22 mouse cellular contexts compared by ENCODE assay signal in the genomic region with DNA sequence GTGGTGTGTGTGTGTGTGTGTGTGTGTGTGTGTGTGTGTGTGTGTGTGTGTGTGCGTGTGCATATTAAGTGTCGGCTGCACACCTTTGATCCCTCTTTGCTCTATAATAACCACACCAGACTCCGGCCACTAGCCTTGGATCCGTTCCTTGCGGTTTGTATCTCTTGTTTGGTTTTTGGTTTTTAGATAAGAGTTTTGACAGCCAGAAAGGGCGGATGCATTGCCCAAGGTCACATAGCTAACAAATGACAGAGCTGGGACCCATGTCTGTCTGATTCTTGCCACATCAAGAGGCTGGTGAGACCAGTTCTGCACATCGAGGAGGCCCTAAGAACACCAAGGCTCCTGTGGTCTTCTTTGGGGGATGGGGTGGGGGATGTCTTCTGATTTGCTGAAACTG. TPM values are rescaled to one million over a fixed set of nuclear protein-coding genes. Genes with fewer than 3 reads are reported as not detected.
DNase-seq lines count a peak whose midpoint lies in the region; ATAC-seq and TF ChIP-seq lines count a peak whose summit lies in the region.
"Had no signal": no experiment of that assay in that cellular context is flagged by ENCODE, and none has a peak within 500 bp of the region (broad histone marks: within the 10 kb centered on the region; RNA-seq: fewer than 3 reads in every experiment).

No protein-coding gene starts in this region.

- no peaks in the 10 kb centered on the region for H3K4me1 ChIP-seq in lung, postnatal 0 days (ENCODE audit: insufficient read depth, low read depth, low read length)
- H3K4me1 ChIP-seq: neural tube, embryonic 12.5 days had no signal

- TF ChIP-seq EP300 in lung, postnatal 0 days (IDR thresholded peaks at IDR 0.05), result no peak

- no peak for ATAC-seq in lung, postnatal 0 days
- ATAC-seq in megakaryocyte-erythroid progenitor cell, adult 5-6 weeks (replicated peaks; ENCODE audit: low FRiP score, low TSS enrichment, poor library complexity, severe bottlenecking), result peak; percentile 62
- no peak for ATAC-seq in monocyte, adult 5-6 weeks (replicated peaks; ENCODE audit: insufficient number of reproducible peaks, low FRiP score, low TSS enrichment, poor library complexity, severe bottlenecking)
- ATAC-seq: intestine, postnatal 0 days had no signal

- H3K36me3 ChIP-seq in lung, postnatal 0 days (ENCODE audit: insufficient read depth, low read length), result no peaks in the 10 kb centered on the region
- H3K36me3 ChIP-seq: embryonic facial prominence, embryonic 15.5 days; forebrain, embryonic 10.5 days; heart, embryonic 10.5 days; hindbrain, embryonic 15.5 days; neural tube, embryonic 12.5 days had no signal

- H3K9me3 ChIP-seq in lung, postnatal 0 days (ENCODE audit: low read length), result no peaks in the 10 kb centered on the region
- H3K9me3 ChIP-seq: embryonic facial prominence, embryonic 15.5 days; forebrain, embryonic 10.5 days; heart, embryonic 10.5 days; hindbrain, embryonic 15.5 days; megakaryocyte, embryonic 14.5 days; neural tube, embryonic 12.5 days had no signal

- WGBS in lung, postnatal 0 days, result 41% methylated on average over 7 of the region's 7 CpGs

- no peak overlapping the region for H3K4me2 ChIP-seq in lung, postnatal 0 days (replicated peaks; ENCODE audit: low read depth, low read length)
- H3K4me2 ChIP-seq: embryonic facial prominence, embryonic 15.5 days; hindbrain, embryonic 15.5 days; liver, embryonic 11.5 days; lung, embryonic 14.5 days; neural tube, embryonic 12.5 days had no signal

- H3K4me3 ChIP-seq in lung, postnatal 0 days (ENCODE audit: low read depth, low read length), result no peak overlapping the region
- H3K4me3 ChIP-seq: embryonic facial prominence, embryonic 15.5 days; forebrain, embryonic 10.5 days; heart, embryonic 10.5 days; hindbrain, embryonic 15.5 days; megakaryocyte, embryonic 14.5 days; neural tube, embryonic 12.5 days had no signal

- no peaks in the 10 kb centered on the region for H3K27me3 ChIP-seq in lung, postnatal 0 days (replicated peaks; ENCODE audit: insufficient read depth, low read length)
- H3K27me3 ChIP-seq: embryonic facial prominence, embryonic 15.5 days; hindbrain, embryonic 15.5 days; neural tube, embryonic 12.5 days had no signal

- no peak overlapping the region for H3K27ac ChIP-seq in lung, postnatal 0 days (ENCODE audit: low read length)
- H3K27ac ChIP-seq: embryonic facial prominence, embryonic 15.5 days; forebrain, embryonic 10.5 days; hindbrain, embryonic 15.5 days; kidney, postnatal 0 days; neural tube, embryonic 12.5 days had no signal

- no peak overlapping the region for H3K9ac ChIP-seq in lung, postnatal 0 days (replicated peaks; ENCODE audit: low read depth)
- H3K9ac ChIP-seq: embryonic facial prominence, embryonic 15.5 days; hindbrain, embryonic 15.5 days; lung, embryonic 14.5 days; neural tube, embryonic 12.5 days had no signal

- no peak for TF ChIP-seq CTCF in lung, postnatal 0 days (IDR thresholded peaks at IDR 0.05)

- DNase-seq in lung, postnatal 36 days, result peak; percentile 3
- no peak for DNase-seq in lung, postnatal 0 days (ENCODE audit: low spot score)
- peak; percentile 96 for DNase-seq in 416B (ENCODE audit: low read depth)
- peak; percentile 43 for DNase-seq in adrenal gland, postnatal 10 days
- DNase-seq in spleen, postnatal 14 days (ENCODE audit: low spot score in 2 of 2), result no peak
- DNase-seq: cerebellum, adult 9-10 months; embryo, embryonic 11 days; heart, postnatal 36 days; left cerebral cortex, postnatal 4 days; lung, embryonic 14.5 days; thymus, postnatal 14 days had no signal

RNA-seq across cellular contexts. Expression of a gene that starts 58.7 kb away (rescaled TPM):
- 58.4 and 63.1 TPM in 2 replicates for polyA plus RNA-seq in lung, postnatal 0 days (2015; fragmentation: Nextera tagmentation; extraction: Ambion mirVana)
- 100 to 1,000 TPM; 216 to 248 TPM for total RNA-seq in adrenal gland, postnatal 10 days (2021)
- 34.9 and 35.4 TPM in 2 replicates for total RNA-seq in megakaryocyte-erythroid progenitor cell, adult 5-6 weeks (2014; fragmentation: Nextera tagmentation)
- 39.3 and 46.4 TPM in 2 replicates for total RNA-seq in megakaryocyte-erythroid progenitor cell, adult 5-6 weeks (2017)
- 31.0 to 54.2 TPM (median 39.3 TPM) in 3 replicates for total RNA-seq in monocyte, adult 5-6 weeks (2017)

Comparison
In these comparisons a context has a peak if more than half of its experiments do, and no peak if none do; other contexts are left out.
1. DNase-seq: peak in lung, postnatal 36 days (single experiment), 416B (single experiment) and adrenal gland, postnatal 10 days (single experiment); none in lung, postnatal 0 days (single experiment) and spleen, postnatal 14 days (0 of 2).